Mouse (Mus musculus): ENCODE measurements at regions not wholly inside any gene's neighbourhood (a gene's known extent, or its start where the extent isn't known, plus 50 kb on each side); places are given as distances from the start of the nearest gene placed in this dataset.
"Not testable (repeated sequence)": the region's sequence is repeated elsewhere in the genome, so short reads cannot be mapped to it uniquely, and the experiment has no call there.

GRCm38 (mm10) chr6:67790742-67791141 is 255.1 kb upstream of the Tacstd2 start:
- no peak for TF ChIP-seq POLR2AphosphoS5 (IDR thresholded peaks at IDR 0.05; ENCODE audit: insufficient replicate concordance, low read depth, low read length)
- no peak for TF ChIP-seq GATA2 (IDR thresholded peaks at IDR 0.05; ENCODE audit: borderline replicate concordance, low read depth, low read length)
- no peak for TF ChIP-seq TAL1 (conservative IDR thresholded peaks at IDR 0.05; ENCODE audit: low read depth, low read length)
- TF ChIP-seq CTCF (IDR thresholded peaks at IDR 0.05; ENCODE audit: low read depth, low read length), result no peak
- TF ChIP-seq GATA1 (IDR thresholded peaks at IDR 0.05; ENCODE audit: borderline replicate concordance, low read length), result no peak
- no peak for ATAC-seq (ENCODE audit: extremely low read depth, insufficient number of reproducible peaks, low FRiP score, poor library complexity, severe bottlenecking)
- Histone ChIP-seq H3K36me3 (replicated peaks) (no peaks in the 10 kb centered on the region), H3K4me1 (ENCODE audit: insufficient read depth, low read depth, low read length) (no peaks in the 10 kb centered on the region), H3K9me3 (replicated peaks) (no peaks in the 10 kb centered on the region), H3K27me3 (ENCODE audit: insufficient read depth, low read length) (peaks cover 4% of the 10 kb centered on the region; the same call in 1 of the 2 replicates), H3K4me3 (ENCODE audit: low read depth, low read length) (no peak overlapping the region)
- DNase-seq (ENCODE audit: low spot score), result no peak

GRCm38 (mm10) chr6:67787091-67787765 is 251.6 kb upstream of the Tacstd2 start:
- Histone ChIP-seq H3K4me3 (ENCODE audit: low read depth, low read length) (no peak overlapping the region), H3K27me3 (ENCODE audit: insufficient read depth, low read length) (no peaks in the 10 kb centered on the region), H3K4me1 (ENCODE audit: insufficient read depth, low read depth, low read length) (no peaks in the 10 kb centered on the region), H3K9me3 (replicated peaks) (no peaks in the 10 kb centered on the region), H3K36me3 (replicated peaks) (no peaks in the 10 kb centered on the region)
- ATAC-seq (ENCODE audit: extremely low read depth, insufficient number of reproducible peaks, low FRiP score, poor library complexity, severe bottlenecking) (no peak), DNase-seq (ENCODE audit: low spot score) (no peak)
- TF ChIP-seq CTCF (IDR thresholded peaks at IDR 0.05; ENCODE audit: low read depth, low read length) (no peak), GATA1 (IDR thresholded peaks at IDR 0.05; ENCODE audit: borderline replicate concordance, low read length) (no peak), GATA2 (IDR thresholded peaks at IDR 0.05; ENCODE audit: borderline replicate concordance, low read depth, low read length) (no peak)

- Histone ChIP-seq H3K4me3 (ENCODE audit: low read depth, low read length) (no peak overlapping the region), H3K36me3 (replicated peaks) (no peaks in the 10 kb centered on the region), H3K27me3 (ENCODE audit: insufficient read depth, low read length) (no peaks in the 10 kb centered on the region), H3K4me1 (ENCODE audit: insufficient read depth, low read depth, low read length) (no peaks in the 10 kb centered on the region), H3K9me3 (replicated peaks) (no peaks in the 10 kb centered on the region)
- DNase-seq (ENCODE audit: low spot score), result no peak
- no peak for ATAC-seq (ENCODE audit: extremely low read depth, insufficient number of reproducible peaks, low FRiP score, poor library complexity, severe bottlenecking)
- no peak for TF ChIP-seq GATA2 (IDR thresholded peaks at IDR 0.05; ENCODE audit: borderline replicate concordance, low read depth, low read length)
- no peak for TF ChIP-seq GATA1 (IDR thresholded peaks at IDR 0.05; ENCODE audit: borderline replicate concordance, low read length)
- no peak for TF ChIP-seq CTCF (IDR thresholded peaks at IDR 0.05; ENCODE audit: low read depth, low read length)
- no peak for TF ChIP-seq TAL1 (conservative IDR thresholded peaks at IDR 0.05; ENCODE audit: low read depth, low read length)
- TF ChIP-seq POLR2AphosphoS5 (IDR thresholded peaks at IDR 0.05; ENCODE audit: insufficient replicate concordance, low read depth, low read length), result no peak
These were observed 243.3 kb upstream of the Tacstd2 start for GRCm38 (mm10) chr6:67778883-67779282.

GRCm38 (mm10) chr6:67754102-67754501 is 218.5 kb upstream of the Tacstd2 start:
- H3K36me3 ChIP-seq (replicated peaks); H3K27me3 ChIP-seq (ENCODE audit: insufficient read depth, low read length); DNase-seq (ENCODE audit: low spot score); H3K4me1 ChIP-seq (ENCODE audit: insufficient read depth, low read depth, low read length); ATAC-seq (ENCODE audit: extremely low read depth, insufficient number of reproducible peaks, low FRiP score, poor library complexity, severe bottlenecking); H3K9me3 ChIP-seq (replicated peaks); H3K4me3 ChIP-seq (ENCODE audit: low read depth, low read length): not testable (repeated sequence)

- no peaks in the 10 kb centered on the region for H3K9me3 ChIP-seq (replicated peaks)
- TF ChIP-seq POLR2AphosphoS5 (IDR thresholded peaks at IDR 0.05; ENCODE audit: insufficient replicate concordance, low read depth, low read length) (no peak), TAL1 (conservative IDR thresholded peaks at IDR 0.05; ENCODE audit: low read depth, low read length) (no peak), CTCF (IDR thresholded peaks at IDR 0.05; ENCODE audit: low read depth, low read length) (no peak), GATA1 (IDR thresholded peaks at IDR 0.05; ENCODE audit: borderline replicate concordance, low read length) (no peak), GATA2 (IDR thresholded peaks at IDR 0.05; ENCODE audit: borderline replicate concordance, low read depth, low read length) (no peak)
- no peaks in the 10 kb centered on the region for H3K27me3 ChIP-seq (ENCODE audit: insufficient read depth, low read length)
- no peaks in the 10 kb centered on the region for H3K4me1 ChIP-seq (ENCODE audit: insufficient read depth, low read depth, low read length)
- ATAC-seq (ENCODE audit: extremely low read depth, insufficient number of reproducible peaks, low FRiP score, poor library complexity, severe bottlenecking), result no peak
- no peaks in the 10 kb centered on the region for H3K36me3 ChIP-seq (replicated peaks)
- DNase-seq (ENCODE audit: low spot score), result no peak
- no peak overlapping the region for H3K4me3 ChIP-seq (ENCODE audit: low read depth, low read length)
These were observed 190.0 kb upstream of the Tacstd2 start for GRCm38 (mm10) chr6:67725611-67726010.

GRCm38 (mm10) chr6:67698952-67699351 is 163.4 kb upstream of the Tacstd2 start:
- not testable (repeated sequence) for ATAC-seq (ENCODE audit: extremely low read depth, insufficient number of reproducible peaks, low FRiP score, poor library complexity, severe bottlenecking); H3K4me1 ChIP-seq (ENCODE audit: insufficient read depth, low read depth, low read length); H3K27me3 ChIP-seq (ENCODE audit: insufficient read depth, low read length); DNase-seq (ENCODE audit: low spot score); H3K9me3 ChIP-seq (replicated peaks); H3K4me3 ChIP-seq (ENCODE audit: low read depth, low read length); H3K36me3 ChIP-seq (replicated peaks)
- TF ChIP-seq CTCF (IDR thresholded peaks at IDR 0.05; ENCODE audit: low read depth, low read length), result 0 out of 2 replicates have a peak, but pooled peaks have one; percentile 4

- H3K4me1 ChIP-seq (ENCODE audit: insufficient read depth, low read depth, low read length); H3K9me3 ChIP-seq (replicated peaks); H3K36me3 ChIP-seq (replicated peaks); DNase-seq (ENCODE audit: low spot score); H3K4me3 ChIP-seq (ENCODE audit: low read depth, low read length); ATAC-seq (ENCODE audit: extremely low read depth, insufficient number of reproducible peaks, low FRiP score, poor library complexity, severe bottlenecking); H3K27me3 ChIP-seq (ENCODE audit: insufficient read depth, low read length): not testable (repeated sequence)
These were observed 155.4 kb upstream of the Tacstd2 start for GRCm38 (mm10) chr6:67690997-67691396.

- not testable (repeated sequence) for H3K4me1 ChIP-seq (ENCODE audit: insufficient read depth, low read depth, low read length); H3K4me3 ChIP-seq (ENCODE audit: low read depth, low read length); H3K27me3 ChIP-seq (ENCODE audit: insufficient read depth, low read length); DNase-seq (ENCODE audit: low spot score); ATAC-seq (ENCODE audit: extremely low read depth, insufficient number of reproducible peaks, low FRiP score, poor library complexity, severe bottlenecking); H3K36me3 ChIP-seq (replicated peaks); H3K9me3 ChIP-seq (replicated peaks)
These were observed 147.5 kb upstream of the Tacstd2 start for GRCm38 (mm10) chr6:67683105-67683504.

- not testable (repeated sequence) for ATAC-seq (ENCODE audit: extremely low read depth, insufficient number of reproducible peaks, low FRiP score, poor library complexity, severe bottlenecking); H3K4me1 ChIP-seq (ENCODE audit: insufficient read depth, low read depth, low read length); H3K36me3 ChIP-seq (replicated peaks); H3K27me3 ChIP-seq (ENCODE audit: insufficient read depth, low read length); H3K9me3 ChIP-seq (replicated peaks); H3K4me3 ChIP-seq (ENCODE audit: low read depth, low read length); DNase-seq (ENCODE audit: low spot score)
These were observed 146.0 kb upstream of the Tacstd2 start for GRCm38 (mm10) chr6:67681641-67682040.

- H3K4me1 ChIP-seq (ENCODE audit: insufficient read depth, low read depth, low read length); H3K4me3 ChIP-seq (ENCODE audit: low read depth, low read length); H3K36me3 ChIP-seq (replicated peaks); ATAC-seq (ENCODE audit: extremely low read depth, insufficient number of reproducible peaks, low FRiP score, poor library complexity, severe bottlenecking); DNase-seq (ENCODE audit: low spot score); H3K27me3 ChIP-seq (ENCODE audit: insufficient read depth, low read length); H3K9me3 ChIP-seq (replicated peaks): not testable (repeated sequence)
These were observed 143.5 kb upstream of the Tacstd2 start for GRCm38 (mm10) chr6:67679106-67679505.

Data from G1E (cell line).